Mouse (Mus musculus) erythroid progenitor cell, adult 5-6 weeks (primary cell): Measurements from ENCODE around the gene Agk. TPM values are rescaled to one million over a fixed set of nuclear protein-coding genes. Genes with fewer than 3 reads are reported as not detected.

Source experiments
- ATAC-seq: replicated peaks from 2 replicates; pipeline ENCODE4 v1.8.0; 2016; ENCODE audit warnings: moderate number of reproducible peaks, mild to moderate bottlenecking, moderate TSS enrichment, inconsistent platforms; ENCODE audit not compliant: poor library complexity, low FRiP score, severe bottlenecking
- total RNA-seq, 2 experiments: library from RNA; stranded (forward) in 1 of 2; stranded (reverse) in 1 of 2; fragments of 150-400 nt in 1 of 2; fragments of 186-747, 209-891 nt in 1 of 2; gene quantifications; 2 replicates each; pipeline versions ENCODE4 v1.2.3 to v1.2.4; 2015 to 2017; ENCODE audit warnings: low replicate concordance in 2 of 2

Gene Agk
- total RNA-seq, 2 experiments from 2014 or later = not detected

DNA sequence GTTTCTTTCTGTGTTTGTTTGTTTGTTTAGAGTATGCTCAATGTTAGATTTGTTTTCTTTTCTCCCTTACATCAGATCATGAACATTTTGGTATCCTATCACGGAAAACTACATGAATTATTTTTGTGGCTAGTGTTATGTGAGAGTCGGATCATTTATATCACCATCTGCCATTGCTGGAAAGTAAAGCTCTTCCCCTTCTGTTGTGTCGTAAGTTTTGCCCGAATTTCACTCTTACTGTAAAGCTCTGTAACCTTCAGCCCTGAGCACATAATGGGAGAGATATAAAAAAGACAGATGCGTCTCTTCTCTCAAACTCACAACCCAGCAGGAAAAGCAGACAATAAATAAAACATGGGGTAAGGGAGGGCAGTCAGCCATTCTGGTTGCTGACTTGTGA, 114.0 kb downstream of the Agk start, which contains the start of gene Wee2:
TSS of gene Wee2 (plus strand) at position 153 of the 400 bp plus-strand sequence.
- ATAC-seq = no peak

GRCm38 (mm10) chr6:40439731-40440130, 114.8 kb downstream of the Agk start:
- no peak for ATAC-seq

DNA sequence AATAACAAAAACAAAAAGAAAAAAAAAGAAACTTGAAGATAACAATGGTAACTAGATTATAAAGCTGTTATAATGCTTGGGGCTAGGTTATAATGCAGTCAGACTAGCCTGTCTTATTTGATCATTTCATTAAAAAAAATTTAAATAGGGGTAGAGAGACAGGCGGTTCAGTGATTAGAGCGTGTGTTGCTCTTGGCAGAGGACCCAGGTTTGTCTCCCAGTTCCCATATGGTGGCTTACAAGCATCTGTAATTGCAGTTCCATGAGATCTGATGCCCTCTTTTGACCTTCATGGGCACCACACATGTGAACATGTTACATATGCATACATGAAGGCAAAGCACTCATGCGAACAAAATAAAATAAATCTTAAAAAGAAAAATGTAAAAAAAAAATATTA, 116.3 kb downstream of the Agk start:
- ATAC-seq = no peak

- no peak for ATAC-seq
Observed at GRCm38 (mm10) chr6:40441755-40442154, 116.8 kb downstream of the Agk start.

DNA sequence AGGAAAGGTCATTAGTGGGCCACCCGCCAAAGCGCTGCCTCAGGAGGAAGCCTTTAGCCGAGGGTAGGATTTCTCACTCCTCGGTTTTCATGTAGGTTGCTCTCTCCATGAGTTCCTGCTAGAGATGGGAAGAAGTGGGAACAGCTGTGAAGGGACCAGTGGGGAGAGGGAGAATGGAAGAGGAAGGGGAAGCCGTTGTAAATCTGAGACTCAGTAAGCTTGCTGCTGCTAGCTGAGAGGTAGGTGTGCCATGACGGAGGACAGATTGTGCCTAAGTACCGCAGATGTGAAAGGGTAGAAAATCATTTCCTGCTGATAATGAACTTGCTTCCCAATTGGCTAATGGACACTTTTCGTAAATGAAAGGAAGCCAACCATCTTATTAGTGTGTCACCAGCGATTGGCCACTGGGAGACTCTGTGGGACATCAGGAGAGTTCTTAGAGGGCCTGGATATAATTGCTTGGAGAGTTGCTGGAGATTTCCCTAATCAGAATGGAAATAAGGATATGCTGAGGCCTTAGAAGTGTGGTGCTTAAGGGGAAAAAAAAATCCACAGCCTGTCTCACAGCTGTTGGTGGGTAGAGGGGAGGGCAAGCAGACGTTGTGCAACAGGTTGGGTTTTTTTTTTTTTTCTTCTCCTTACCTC, 118.4 kb downstream of the Agk start:
- no peak for ATAC-seq

Other genes with a start within 250 kb of the Agk start
- gene E330009J07Rik, start 111.0 kb downstream of the Agk start, total RNA-seq (2015; ENCODE audit: low replicate concordance) = 2.9 TPM in 1 of 2 replicates, not detected in the other
- gene E330009J07Rik, start 111.0 kb downstream of the Agk start, total RNA-seq (2017; ENCODE audit: low replicate concordance) = 1.3 and 3.9 TPM in 2 replicates
- not detected in 2 replicates for gene Wee2, start 113.9 kb downstream of the Agk start, total RNA-seq (2015; ENCODE audit: low replicate concordance)
- gene Wee2, start 113.9 kb downstream of the Agk start, total RNA-seq (2017; ENCODE audit: low replicate concordance) = not detected in 2 replicates
- gene Ssbp1, start 146.2 kb downstream of the Agk start, total RNA-seq (2015; ENCODE audit: low replicate concordance) = 22.0 and 46.1 TPM in 2 replicates
- 11.0 and 11.8 TPM in 2 replicates for gene Ssbp1, start 146.2 kb downstream of the Agk start, total RNA-seq (2017; ENCODE audit: low replicate concordance)
- not detected in 2 replicates for gene Tas2r137, start 166.1 kb downstream of the Agk start, total RNA-seq (2015; ENCODE audit: low replicate concordance)
- not detected in 2 replicates for gene Tas2r137, start 166.1 kb downstream of the Agk start, total RNA-seq (2017; ENCODE audit: low replicate concordance)
- gene Tas2r108, start 168.4 kb downstream of the Agk start, total RNA-seq (2015; ENCODE audit: low replicate concordance) = not detected in 2 replicates
- not detected in 2 replicates for gene Tas2r108, start 168.4 kb downstream of the Agk start, total RNA-seq (2017; ENCODE audit: low replicate concordance)
- not detected in 2 replicates for gene Prss37, start 194.3 kb downstream of the Agk start, total RNA-seq (2015; ENCODE audit: low replicate concordance)
- gene Prss37, start 194.3 kb downstream of the Agk start, total RNA-seq (2017; ENCODE audit: low replicate concordance) = not detected in 2 replicates
- not detected in 2 replicates for gene Olfr461, start 229.9 kb downstream of the Agk start, total RNA-seq (2015; ENCODE audit: low replicate concordance)
- gene Olfr461, start 229.9 kb downstream of the Agk start, total RNA-seq (2017; ENCODE audit: low replicate concordance) = not detected in 2 replicates
- gene Olfr460, start 244.3 kb downstream of the Agk start, total RNA-seq (2015; ENCODE audit: low replicate concordance) = not detected in 2 replicates
- gene Olfr460, start 244.3 kb downstream of the Agk start, total RNA-seq (2017; ENCODE audit: low replicate concordance) = not detected in 2 replicates